Mouse (Mus musculus) cerebellum, postnatal 4 days (tissue): ENCODE measurements around the gene Foxc1.

Experiments used
- DNase-seq, 2 experiments: peaks; one replicate each; pipeline ENCODE4 v3.0.0; 2022; ENCODE audit warnings: low spot score in 2 of 2, mixed read lengths in 1 of 2

Foxc1 gene

DNA sequence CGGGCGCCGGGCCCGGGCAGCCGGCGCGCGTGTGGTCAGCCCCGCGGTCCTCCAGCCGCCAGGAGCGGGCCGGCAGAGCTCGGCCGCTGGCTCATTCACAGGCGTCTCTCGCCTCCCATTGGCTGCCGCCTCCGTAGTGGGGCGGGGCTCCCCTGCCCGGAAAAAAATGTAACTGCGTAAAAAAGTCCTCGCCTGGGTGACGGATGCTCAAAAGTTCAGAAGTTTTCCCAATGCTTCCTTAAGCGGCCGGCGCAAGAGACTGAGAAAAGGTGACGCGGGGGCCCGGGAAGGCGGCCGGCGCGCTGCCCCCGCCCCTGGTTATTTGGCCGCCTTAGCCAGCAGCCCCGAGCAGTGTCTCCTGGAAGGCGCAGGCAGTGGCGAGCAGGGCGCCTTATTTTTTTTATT lies at the start of gene Foxc1:
Gene Foxc1, plus strand, starts transcription at position 206 of the 405 bp plus-strand sequence.
- peak in 1 of 2 experiments; percentile 55 for DNase-seq

- no peak for DNase-seq
Observed at GRCm38 (mm10) chr13:31760411-31760810, 46.0 kb upstream of the Foxc1 start.

- no peak for DNase-seq
Observed at GRCm38 (mm10) chr13:31761057-31761456, 45.4 kb upstream of the Foxc1 start.

- no peak for DNase-seq
Observed at GRCm38 (mm10) chr13:31764419-31764818, 42.0 kb upstream of the Foxc1 start.

DNA sequence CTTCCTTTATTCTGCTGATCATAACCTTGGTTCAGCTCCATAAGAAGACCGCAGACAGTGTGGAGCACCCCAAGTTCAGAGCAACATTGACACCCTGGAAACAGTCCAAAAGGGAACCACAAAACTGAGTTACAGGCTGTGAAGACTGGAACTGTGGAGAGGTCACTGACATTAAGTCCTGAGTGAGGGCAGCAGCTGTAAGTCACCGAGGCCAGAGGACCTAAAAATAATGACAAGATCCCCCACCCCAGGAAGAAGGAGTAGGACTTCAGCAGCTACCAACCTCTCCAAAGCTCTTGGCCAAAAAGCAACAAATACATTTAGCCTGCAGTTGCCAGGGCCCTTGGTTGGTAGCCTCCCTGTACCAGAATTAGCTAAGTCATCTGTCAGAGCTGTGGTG lies 40.9 kb upstream of the Foxc1 start:
- no peak for DNase-seq

DNA sequence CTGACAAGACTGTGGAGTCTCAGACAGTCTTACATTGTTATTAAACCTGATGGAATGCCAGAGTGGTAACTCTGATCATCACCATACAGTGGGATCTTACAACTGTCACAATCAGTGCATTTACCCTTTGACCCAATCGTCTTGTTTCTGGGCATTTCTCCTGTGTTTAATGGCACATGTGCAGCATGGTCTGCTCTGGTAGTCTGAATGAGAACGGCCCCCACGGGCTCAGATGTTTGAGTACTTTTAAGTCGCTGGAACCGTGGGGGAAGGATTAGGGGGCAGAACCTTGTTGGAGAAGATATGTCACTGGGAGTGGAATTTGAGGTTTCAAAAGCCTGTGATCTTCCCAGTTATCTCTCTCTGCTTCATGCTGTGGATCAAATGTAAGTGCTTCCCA lies 33.6 kb upstream of the Foxc1 start:
- DNase-seq, result no peak

GRCm38 (mm10) chr13:31775762-31776161 lies 30.7 kb upstream of the Foxc1 start:
- DNase-seq, result no peak

GRCm38 (mm10) chr13:31779281-31779981 lies 27.0 kb upstream of the Foxc1 start:
- no peak for DNase-seq

GRCm38 (mm10) chr13:31780299-31780698 lies 26.1 kb upstream of the Foxc1 start:
- DNase-seq, result no peak

GRCm38 (mm10) chr13:31782063-31782462 lies 24.4 kb upstream of the Foxc1 start:
- DNase-seq, result no peak

- no peak for DNase-seq
Observed at GRCm38 (mm10) chr13:31784757-31785156, 21.7 kb upstream of the Foxc1 start.

- peak in 1 of 2 experiments; percentile 60 for DNase-seq
Observed at GRCm38 (mm10) chr13:31792480-31793132, 13.8 kb upstream of the Foxc1 start.

- DNase-seq, result no peak
Observed at GRCm38 (mm10) chr13:31793163-31793562, 13.3 kb upstream of the Foxc1 start.

DNA sequence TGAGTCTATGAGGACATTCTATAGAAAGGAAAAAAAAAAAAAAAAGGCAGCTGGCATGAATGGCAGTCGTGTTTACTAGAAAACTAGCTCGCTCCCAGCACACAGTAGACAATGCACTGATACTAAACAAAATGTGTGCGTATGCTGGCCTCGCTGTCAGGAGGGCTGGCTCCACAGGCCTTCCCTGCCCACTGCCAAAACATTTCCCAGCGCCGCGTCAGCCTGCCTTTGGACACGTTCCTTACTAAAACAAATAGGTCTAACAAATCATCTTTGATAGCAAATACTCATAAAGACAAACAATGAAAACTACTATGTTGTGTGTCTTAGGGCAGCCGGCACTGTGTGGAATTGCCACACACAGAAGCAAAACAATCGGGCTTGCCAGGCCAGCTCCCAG lies 9.1 kb upstream of the Foxc1 start:
- DNase-seq, result no peak

DNA sequence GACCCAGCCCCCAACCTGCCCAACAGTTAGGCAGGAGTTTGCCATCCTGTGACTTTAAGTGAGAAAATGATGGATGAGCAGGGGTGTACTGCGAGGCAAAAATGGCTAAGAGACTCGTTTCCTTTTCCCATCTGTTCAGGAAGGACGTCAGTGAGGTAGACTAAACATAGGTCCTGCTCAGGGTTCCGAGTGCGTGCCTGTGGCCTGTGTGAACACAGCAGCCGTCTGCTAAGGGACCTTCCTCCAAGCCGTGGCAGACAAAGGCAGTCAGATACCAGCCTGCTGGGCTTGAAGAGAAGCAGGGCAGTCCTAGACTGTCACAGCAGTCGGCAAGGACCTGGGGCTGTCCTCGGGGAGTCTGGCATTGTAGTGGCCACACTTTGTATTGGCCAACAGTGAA lies 8.4 kb upstream of the Foxc1 start:
- DNase-seq, result no peak

GRCm38 (mm10) chr13:31800581-31801576 lies 5.6 kb upstream of the Foxc1 start:
- DNase-seq, result peak; percentile 81 to 91

- no peak for DNase-seq
Observed at GRCm38 (mm10) chr13:31801703-31802305, 4.6 kb upstream of the Foxc1 start.

DNA sequence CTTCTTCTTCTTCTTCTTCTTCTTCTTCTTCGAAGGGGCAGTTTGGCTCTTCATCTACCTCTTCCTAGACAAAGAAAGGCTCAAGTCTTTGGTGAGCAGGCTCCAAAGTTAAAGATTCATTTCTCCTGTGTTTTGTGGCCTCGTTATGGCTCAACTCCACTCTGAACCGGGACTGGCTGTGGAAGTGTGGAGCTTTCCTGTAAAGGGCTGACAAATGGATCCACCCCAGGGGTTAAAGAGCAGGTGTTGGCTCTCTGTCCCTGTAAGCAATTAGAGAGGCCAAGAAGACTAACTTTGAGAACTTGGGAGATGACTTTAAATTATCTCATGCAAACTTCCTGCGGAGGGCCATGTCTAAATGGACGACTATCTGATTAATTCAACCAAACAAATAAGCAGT lies 4.0 kb upstream of the Foxc1 start:
- DNase-seq, result no peak

GRCm38 (mm10) chr13:31803166-31804093 lies 3.0 kb upstream of the Foxc1 start:
- DNase-seq, result no peak

DNA sequence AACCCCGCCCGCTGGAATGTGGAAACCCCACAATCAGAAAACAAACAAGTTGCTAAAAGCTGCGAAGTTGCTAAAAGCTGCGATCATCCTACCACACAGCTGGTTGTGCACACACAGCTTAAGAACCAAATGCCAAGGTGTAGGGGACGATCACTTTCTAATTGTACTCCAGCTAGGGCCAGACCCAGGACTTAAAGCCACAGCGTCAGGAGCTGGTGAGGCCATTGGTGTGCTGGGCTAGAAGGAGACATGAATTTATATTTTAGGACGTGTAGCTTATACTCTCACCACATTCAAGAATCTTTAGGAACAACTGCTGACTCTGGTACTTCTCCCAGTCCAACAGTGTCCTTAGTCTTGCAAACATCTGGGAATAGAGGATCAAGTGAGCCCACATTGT lies 1.9 kb upstream of the Foxc1 start:
- no peak for DNase-seq
